Mouse (Mus musculus): ENCODE data around the gene Szrd1.

DNA sequence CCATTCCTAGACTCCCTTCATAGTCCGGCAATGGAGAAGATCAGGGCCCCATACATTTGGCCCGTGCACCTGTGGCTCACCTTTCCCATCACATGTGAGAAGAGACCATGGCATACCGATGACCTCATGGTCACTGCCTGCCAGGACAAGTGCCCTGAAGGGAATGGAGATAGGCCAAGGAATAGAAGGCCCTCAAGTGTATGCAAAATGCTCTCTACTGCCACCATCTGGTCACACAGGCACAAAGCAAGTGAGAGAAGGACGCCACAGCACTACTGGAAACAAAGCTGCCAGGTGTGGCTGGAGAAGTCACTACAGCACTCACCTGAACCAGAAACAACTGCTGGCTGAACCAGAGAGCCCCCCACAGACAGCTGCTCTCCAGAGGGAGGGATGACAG, 69.8 kb downstream of the Szrd1 start:
- no peak for TF ChIP-seq GATA1 (IDR thresholded peaks at IDR 0.05; ENCODE audit: borderline replicate concordance, low read length)
- TF ChIP-seq FLI1 (IDR thresholded peaks at IDR 0.05; ENCODE audit: low read length), result no peak
